Mouse (Mus musculus): ENCODE data around the gene Npr3. TPM values are rescaled to one million over a fixed set of nuclear protein-coding genes. Genes with fewer than 3 reads are reported as not detected.
"Not testable (repeated sequence)": the region's sequence is repeated elsewhere in the genome, so short reads cannot be mapped to it uniquely, and the experiment has no call there.

Gene Npr3
- polyA plus RNA-seq, 1 experiment from 2014 or later = 9.1 TPM

DNA sequence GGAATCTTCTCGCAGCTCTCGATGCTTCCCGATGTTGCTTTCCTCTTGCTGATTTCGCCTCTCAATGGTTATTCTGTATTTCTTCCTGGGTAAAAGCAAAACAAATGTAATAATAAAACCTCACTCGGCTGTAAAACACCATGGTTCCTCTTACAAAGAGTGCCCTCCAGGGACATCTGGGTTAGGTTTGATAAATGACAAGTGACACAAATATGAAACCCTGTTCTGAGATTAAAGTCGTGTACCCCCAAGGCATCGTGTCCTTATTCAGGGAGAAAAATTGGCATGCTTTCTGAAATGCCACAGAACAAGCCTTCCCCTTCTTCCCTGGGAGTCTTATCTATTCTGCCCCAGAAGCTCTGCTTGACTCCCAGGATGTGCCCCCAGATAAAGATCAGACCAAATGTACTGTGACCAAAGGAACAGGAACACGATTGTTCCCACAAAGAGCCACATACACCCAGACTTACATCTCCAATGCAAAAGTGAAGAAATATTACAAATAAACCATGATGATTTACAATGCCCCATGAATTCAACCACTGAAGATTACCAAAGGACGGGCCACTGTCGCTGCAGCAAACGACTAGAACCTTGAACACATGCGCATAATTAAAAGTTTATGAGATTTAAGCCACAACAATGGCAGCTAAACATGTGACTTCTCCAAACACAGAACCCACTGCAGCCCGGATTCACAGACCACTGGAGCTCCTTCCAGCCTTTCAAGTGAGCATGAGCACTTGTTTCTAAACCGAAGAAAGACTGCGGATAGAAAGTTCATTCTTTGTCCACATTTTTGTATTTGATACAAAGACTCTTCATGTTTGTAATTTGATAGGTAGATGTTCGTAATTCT, 61.7 kb downstream of the Npr3 start:
- Histone ChIP-seq H3K4me2 (no peak overlapping the region), H3K9ac (no peak overlapping the region), H3K27ac (replicated peaks) (no peak overlapping the region), H3K27me3 (replicated peaks) (no peaks in the 10 kb centered on the region), H3K4me3 (no peak overlapping the region), H3K36me3 (peaks cover 14% of the 10 kb centered on the region), H3K4me1 (0 out of 2 replicates have a peak, but pooled peaks cover 3% of the 10 kb centered on the region), H3K9me3 (no peaks in the 10 kb centered on the region)
- 69% methylated on average over 16 of the region's 16 CpGs for WGBS
- no peak for ATAC-seq (ENCODE audit: extremely low read depth, insufficient number of reproducible peaks, low FRiP score, low TSS enrichment)

DNA sequence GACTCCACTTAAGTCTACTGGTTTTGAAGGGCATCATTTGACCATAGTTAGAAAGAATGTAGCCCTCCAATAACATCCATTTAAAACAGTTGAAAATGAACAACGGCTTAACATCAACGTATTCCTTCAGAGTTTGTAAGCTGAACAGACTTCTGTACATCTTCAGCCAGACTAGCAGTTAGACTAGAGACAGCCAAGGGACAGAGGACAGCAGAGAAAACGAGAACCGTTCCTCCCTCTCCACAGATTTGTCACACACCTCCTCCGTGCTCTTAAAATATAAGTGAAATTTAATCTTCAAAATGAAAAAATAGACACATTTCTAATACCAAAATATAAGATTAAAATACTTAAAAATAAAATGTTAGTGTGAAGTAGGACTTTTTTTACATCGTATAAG, 63.0 kb downstream of the Npr3 start:
- Histone ChIP-seq H3K27me3 (replicated peaks) (no peaks in the 10 kb centered on the region), H3K4me1 (0 out of 2 replicates have a peak, but pooled peaks cover 3% of the 10 kb centered on the region), H3K36me3 (peaks cover 12% of the 10 kb centered on the region), H3K4me2 (no peak overlapping the region), H3K4me3 (no peak overlapping the region), H3K9me3 (no peaks in the 10 kb centered on the region), H3K9ac (no peak overlapping the region), H3K27ac (replicated peaks) (no peak overlapping the region)
- WGBS = 79% methylated on average over 6 of the region's 6 CpGs
- ATAC-seq (ENCODE audit: extremely low read depth, insufficient number of reproducible peaks, low FRiP score, low TSS enrichment) = no peak

DNA sequence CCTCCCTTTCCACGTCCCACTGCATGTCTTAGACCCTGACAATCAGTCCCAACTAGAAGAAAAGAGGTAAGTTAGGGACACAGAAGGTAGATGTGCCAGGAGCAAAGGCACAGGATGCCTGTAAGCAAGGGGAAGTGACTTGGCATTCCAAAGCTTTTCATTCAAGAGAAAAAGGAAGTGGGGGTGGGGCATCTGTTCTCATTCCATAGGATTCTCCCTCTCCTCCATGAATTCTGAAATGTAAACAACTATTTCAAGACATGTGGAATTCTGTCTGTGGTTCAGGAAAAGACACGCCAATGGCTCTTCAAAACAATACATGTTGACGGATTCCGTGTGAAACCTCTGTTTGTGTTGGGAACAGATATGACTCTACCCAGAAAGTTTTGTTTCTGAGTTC, 65.3 kb downstream of the Npr3 start:
- no peaks in the 10 kb centered on the region for H3K27me3 ChIP-seq (replicated peaks)
- WGBS = 58% methylated on average over 4 of the region's 4 CpGs
- no peak overlapping the region for H3K4me2 ChIP-seq
- no peak overlapping the region for H3K27ac ChIP-seq (replicated peaks)
- H3K36me3 ChIP-seq = peaks cover 1% of the 10 kb centered on the region
- H3K9me3 ChIP-seq = no peaks in the 10 kb centered on the region
- H3K4me3 ChIP-seq = no peak overlapping the region
- ATAC-seq (ENCODE audit: extremely low read depth, insufficient number of reproducible peaks, low FRiP score, low TSS enrichment) = no peak
- 0 out of 2 replicates have a peak, but pooled peaks cover 3% of the 10 kb centered on the region for H3K4me1 ChIP-seq
- no peak overlapping the region for H3K9ac ChIP-seq

DNA sequence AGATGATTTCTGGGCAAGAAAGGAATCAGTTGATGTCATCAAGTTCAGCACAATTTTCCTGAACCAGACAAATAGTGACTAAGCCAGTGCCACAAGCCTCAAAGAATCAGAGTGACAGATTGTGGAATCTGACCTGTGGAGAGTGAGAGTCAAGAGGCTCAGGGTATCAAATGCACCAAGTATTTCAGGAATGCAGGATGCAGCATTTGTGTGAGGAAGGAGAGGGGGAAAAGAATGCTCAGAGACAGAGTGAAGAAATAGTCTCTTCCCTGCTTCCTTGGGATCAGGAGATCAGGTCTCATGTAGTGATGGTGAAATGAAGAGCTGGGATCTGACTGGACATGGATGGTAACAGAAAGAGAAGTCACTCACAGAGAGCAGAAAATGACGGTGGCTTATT, 71.2 kb downstream of the Npr3 start:
- no peak overlapping the region for H3K4me2 ChIP-seq
- WGBS = 43% methylated on average over 1 of the region's 1 CpGs
- ATAC-seq (ENCODE audit: extremely low read depth, insufficient number of reproducible peaks, low FRiP score, low TSS enrichment) = no peak
- H3K9ac ChIP-seq = no peak overlapping the region
- peaks cover 14% of the 10 kb centered on the region for H3K4me1 ChIP-seq
- no peaks in the 10 kb centered on the region for H3K9me3 ChIP-seq
- no peaks in the 10 kb centered on the region for H3K36me3 ChIP-seq
- no peaks in the 10 kb centered on the region for H3K27me3 ChIP-seq (replicated peaks)
- no peak overlapping the region for H3K4me3 ChIP-seq
- H3K27ac ChIP-seq (replicated peaks) = no peak overlapping the region

DNA sequence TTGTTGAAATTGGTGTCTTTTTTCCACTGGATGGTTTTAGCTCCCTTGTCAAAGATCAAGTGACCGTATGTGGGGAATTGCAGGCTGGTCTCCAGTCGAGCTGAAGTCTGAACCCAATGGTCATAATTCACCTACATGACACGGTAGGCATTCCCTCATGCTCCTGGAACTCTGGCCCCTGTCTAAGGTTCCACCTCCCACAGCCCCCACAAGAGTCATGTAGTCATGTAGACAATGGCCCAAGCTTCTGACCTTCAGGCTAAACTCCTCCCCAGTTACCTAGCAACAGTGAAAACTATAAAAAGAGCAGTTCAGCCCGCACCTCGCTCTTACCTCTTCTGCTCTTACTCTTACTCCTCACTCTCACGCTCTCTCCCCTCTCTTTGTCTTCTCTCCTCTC, 84.7 kb downstream of the Npr3 start:
- H3K27me3 ChIP-seq (replicated peaks); H3K9ac ChIP-seq; H3K4me1 ChIP-seq; H3K4me2 ChIP-seq; H3K9me3 ChIP-seq; H3K36me3 ChIP-seq; H3K27ac ChIP-seq (replicated peaks); H3K4me3 ChIP-seq; ATAC-seq (ENCODE audit: extremely low read depth, insufficient number of reproducible peaks, low FRiP score, low TSS enrichment): not testable (repeated sequence)
- 67% methylated on average over 6 of the region's 6 CpGs for WGBS

DNA sequence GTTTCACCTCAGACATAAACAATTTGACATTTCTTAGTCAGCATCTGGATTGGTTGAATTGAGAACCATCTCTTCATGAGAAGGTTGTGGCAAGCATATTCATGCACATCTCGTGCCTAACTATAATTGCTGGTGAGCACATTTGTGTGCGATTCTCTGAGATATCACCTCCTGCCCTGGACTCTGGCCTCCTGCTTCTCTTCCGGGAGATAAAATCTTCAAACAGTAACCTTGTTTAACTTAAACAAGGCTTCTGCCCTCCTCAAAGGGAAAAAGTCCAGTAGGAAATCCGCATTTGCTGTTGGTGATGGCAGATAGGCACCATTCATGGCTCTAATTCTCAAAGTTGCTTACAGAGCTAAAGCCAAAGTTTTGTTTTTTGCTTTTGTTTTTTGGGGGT, 91.5 kb downstream of the Npr3 start:
- no peak for ATAC-seq (ENCODE audit: extremely low read depth, insufficient number of reproducible peaks, low FRiP score, low TSS enrichment)
- Histone ChIP-seq H3K27me3 (replicated peaks) (no peaks in the 10 kb centered on the region), H3K9me3 (no peaks in the 10 kb centered on the region), H3K4me3 (no peak overlapping the region), H3K4me1 (no peaks in the 10 kb centered on the region; the same call in 1 of the 2 replicates), H3K9ac (no peak overlapping the region), H3K4me2 (no peak overlapping the region), H3K36me3 (no peaks in the 10 kb centered on the region), H3K27ac (replicated peaks) (no peak overlapping the region)
- WGBS = 37% methylated on average over 4 of the region's 4 CpGs

DNA sequence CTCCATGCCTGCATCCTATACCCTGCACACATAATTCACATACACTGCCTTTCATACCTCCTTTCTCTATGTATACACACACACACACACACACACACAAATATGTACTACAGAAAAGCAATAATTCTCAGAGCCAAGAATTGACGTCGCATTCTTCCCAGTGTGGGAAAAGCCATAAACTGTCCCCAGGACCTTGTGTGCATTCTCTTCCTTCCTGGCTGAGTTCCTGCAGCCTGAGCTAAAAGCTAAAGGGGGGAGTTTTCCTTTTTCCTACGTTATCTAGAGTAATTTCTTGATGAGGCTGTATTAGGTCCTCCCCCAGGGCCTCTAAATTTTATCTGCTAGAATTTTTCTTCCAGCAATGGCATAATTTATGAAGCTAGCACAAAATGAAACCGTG, 103.5 kb downstream of the Npr3 start:
- Histone ChIP-seq H3K27me3 (replicated peaks) (no peaks in the 10 kb centered on the region), H3K27ac (replicated peaks) (0 out of 2 replicates have a peak overlapping the region, but pooled peaks have one; percentile 12), H3K4me3 (no peak overlapping the region), H3K9ac (no peak overlapping the region), H3K36me3 (no peaks in the 10 kb centered on the region), H3K4me2 (no peak overlapping the region), H3K9me3 (no peaks in the 10 kb centered on the region), H3K4me1 (peaks cover 21% of the 10 kb centered on the region)
- no peak for ATAC-seq (ENCODE audit: extremely low read depth, insufficient number of reproducible peaks, low FRiP score, low TSS enrichment)
- WGBS = 48% methylated on average over 4 of the region's 4 CpGs

DNA sequence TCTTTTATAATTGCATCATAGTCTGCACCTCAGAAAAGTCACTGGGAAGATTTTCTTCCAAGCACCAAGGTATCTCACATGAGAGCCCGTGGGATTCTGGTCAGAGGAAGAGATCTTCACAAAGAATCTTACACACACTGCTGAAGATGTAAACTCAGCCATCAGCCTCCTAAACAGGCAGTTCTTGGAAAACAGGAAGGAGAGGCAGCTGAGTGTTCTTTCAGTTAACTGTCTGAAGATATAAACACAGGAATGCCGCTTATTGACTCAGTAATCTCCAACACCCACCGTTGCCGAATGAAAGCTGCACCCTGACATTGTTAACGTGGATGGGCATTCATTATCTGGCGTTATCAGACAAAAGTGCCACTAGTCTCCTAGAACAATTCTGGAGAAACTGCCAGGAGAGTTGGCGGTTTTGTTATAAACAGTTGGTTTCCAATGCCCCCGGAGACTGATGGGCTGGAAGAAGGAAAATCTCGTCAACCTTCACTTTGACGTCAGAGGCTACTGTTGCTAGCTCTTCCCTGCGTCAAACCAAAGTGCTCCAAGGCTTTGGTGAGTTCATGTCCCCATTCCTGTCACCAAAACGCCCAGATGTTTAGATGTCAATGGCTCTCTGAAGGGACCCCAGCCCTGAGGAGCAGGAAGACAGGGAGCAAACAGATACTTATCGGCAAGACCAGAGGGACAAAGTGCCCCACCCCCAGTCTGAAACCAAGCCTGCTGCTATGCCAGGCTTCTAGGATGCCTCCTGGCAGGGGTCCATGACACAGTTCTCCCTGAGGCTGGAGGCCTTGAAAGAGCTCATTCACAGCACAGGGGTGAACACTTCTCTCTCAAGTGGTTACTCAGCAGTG, 105.0 kb downstream of the Npr3 start:
- Histone ChIP-seq H3K36me3 (no peaks in the 10 kb centered on the region), H3K27me3 (replicated peaks) (no peaks in the 10 kb centered on the region), H3K27ac (replicated peaks) (no peak overlapping the region; the same call in 1 of the 2 replicates), H3K4me2 (peak overlapping the region; percentile 44), H3K9ac (no peak overlapping the region), H3K4me3 (no peak overlapping the region), H3K9me3 (no peaks in the 10 kb centered on the region; the same call in 1 of the 2 replicates), H3K4me1 (peaks cover 21% of the 10 kb centered on the region)
- WGBS = 23% methylated on average over 13 of the region's 13 CpGs
- ATAC-seq (ENCODE audit: extremely low read depth, insufficient number of reproducible peaks, low FRiP score, low TSS enrichment) = no peak

DNA sequence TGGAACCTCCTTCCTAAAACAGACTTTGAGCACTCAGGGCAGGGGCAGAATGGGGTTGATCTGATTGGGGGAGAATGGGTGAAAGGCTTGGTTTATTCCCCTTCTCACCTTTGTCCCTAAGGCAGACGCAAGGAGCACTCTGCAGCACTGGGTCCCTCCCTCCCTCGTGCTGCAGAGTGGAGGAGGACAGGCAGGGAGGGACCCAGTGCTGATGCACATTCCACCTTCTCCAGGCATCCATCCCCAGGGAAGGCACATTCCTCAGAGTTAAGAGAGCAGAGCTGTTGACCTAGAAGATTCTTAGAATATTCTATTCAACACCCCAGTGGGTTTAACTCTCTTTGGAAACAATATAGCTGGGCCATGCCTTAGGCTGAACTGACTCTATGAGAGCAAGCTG, 112.5 kb downstream of the Npr3 start:
- no peaks in the 10 kb centered on the region for H3K36me3 ChIP-seq
- H3K4me2 ChIP-seq = no peak overlapping the region
- 28% methylated on average over 2 of the region's 2 CpGs for WGBS
- ATAC-seq (ENCODE audit: extremely low read depth, insufficient number of reproducible peaks, low FRiP score, low TSS enrichment) = no peak
- peaks cover 3% of the 10 kb centered on the region for H3K9me3 ChIP-seq
- no peak overlapping the region for H3K9ac ChIP-seq
- H3K4me1 ChIP-seq = 0 out of 2 replicates have a peak, but pooled peaks cover 5% of the 10 kb centered on the region
- H3K27me3 ChIP-seq (replicated peaks) = no peaks in the 10 kb centered on the region
- H3K4me3 ChIP-seq = no peak overlapping the region
- H3K27ac ChIP-seq (replicated peaks) = no peak overlapping the region

Data from heart, embryonic 13.5 days (tissue).